ENCODE assay signal across 9 mouse cellular contexts in the genomic region with DNA sequence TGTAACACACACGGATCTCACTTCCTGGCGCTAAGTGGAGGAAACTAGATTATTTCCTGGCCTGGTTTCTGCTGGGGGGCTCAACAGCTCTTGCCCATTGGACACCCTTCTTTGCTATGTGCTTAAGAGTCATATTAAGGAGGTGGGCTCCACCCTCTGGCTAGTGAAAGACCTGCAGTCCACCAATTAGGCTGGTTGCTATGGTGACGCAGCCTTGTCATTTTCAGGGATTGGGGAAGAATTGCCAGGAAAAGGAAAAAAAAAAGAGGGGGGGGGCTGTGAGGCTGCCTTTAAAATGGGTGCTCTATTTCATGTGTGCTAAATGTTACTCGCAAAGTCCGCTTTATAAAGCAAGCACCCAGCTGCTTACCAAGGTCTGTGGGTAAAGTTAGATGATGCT. TPM values are rescaled to one million over a fixed set of nuclear protein-coding genes. Genes with fewer than 3 reads are reported as not detected.
DNase-seq lines count a peak whose midpoint lies in the region; ATAC-seq lines count a peak whose summit lies in the region.
"Had no signal": no experiment of that assay in that cellular context is flagged by ENCODE, and none has a peak within 500 bp of the region (broad histone marks: within the 10 kb centered on the region; RNA-seq: fewer than 3 reads in every experiment).

No protein-coding gene starts in this region.

- WGBS in neural tube, embryonic 12.5 days: 40% methylated on average over 5 of the region's 5 CpGs

- ATAC-seq in neural tube, embryonic 12.5 days (ENCODE audit: low FRiP score, low read depth): no peak
- ATAC-seq in CD4-positive, CD25-positive, alpha-beta regulatory T cell, adult 4 months: no peak

- H3K27ac ChIP-seq in neural tube, embryonic 12.5 days: no peak overlapping the region
- H3K27ac ChIP-seq: heart, embryonic 13.5 days had no signal

- H3K9ac ChIP-seq in neural tube, embryonic 12.5 days: no peak overlapping the region
- H3K9ac ChIP-seq: heart, embryonic 13.5 days had no signal

- peaks cover 59% of the 10 kb centered on the region for H3K4me1 ChIP-seq in neural tube, embryonic 12.5 days

- no peak overlapping the region for H3K4me3 ChIP-seq in neural tube, embryonic 12.5 days
- H3K4me3 ChIP-seq: heart, embryonic 13.5 days had no signal

- H3K9me3 ChIP-seq in neural tube, embryonic 12.5 days: no peaks in the 10 kb centered on the region
- H3K9me3 ChIP-seq: heart, embryonic 13.5 days had no signal

- peak; percentile 81 for DNase-seq in layer of hippocampus, adult 11-12 months (ENCODE audit: low spot score)
- no peak for DNase-seq in layer of hippocampus, adult 9-10 months (ENCODE audit: low spot score)
- peak; percentile 45 for DNase-seq in embryo, embryonic 9.5 days (ENCODE audit: extremely low spot score)
- peak; percentile 75 for DNase-seq in layer of hippocampus, adult 8-10 months (ENCODE audit: low spot score in 2 of 2)
- no peak for DNase-seq in gastrocnemius, postnatal 10 days
- no peak for DNase-seq in lung, adult 18-20 months

- H3K36me3 ChIP-seq in neural tube, embryonic 12.5 days: no peaks in the 10 kb centered on the region
- H3K36me3 ChIP-seq: heart, embryonic 13.5 days had no signal

- peaks cover 24% of the 10 kb centered on the region for H3K27me3 ChIP-seq in neural tube, embryonic 12.5 days (replicated peaks)

- H3K4me2 ChIP-seq in neural tube, embryonic 12.5 days (replicated peaks): peak overlapping the region; percentile 20
- H3K4me2 ChIP-seq: heart, embryonic 13.5 days had no signal

RNA-seq across cellular contexts. Expression of a gene that starts 2.9 kb away (rescaled TPM):
- total RNA-seq in layer of hippocampus, adult 8-10 months (2022): 100 to 1,000 TPM; 117 to 129 (median 120) TPM
- 13.6 and 14.7 TPM in 2 replicates for polyA plus RNA-seq in neural tube, embryonic 12.5 days (2016; fragmentation: Nextera tagmentation; extraction: Ambion mirVana)
- not detected for polyA plus RNA-seq in CD4-positive, CD25-positive, alpha-beta regulatory T cell, adult 4 months (2017; shearing (Covaris generic))
- 1 to 10 TPM; 2.6 to 3.9 TPM for total RNA-seq in gastrocnemius, postnatal 10 days (2021)

Comparison
In these comparisons a context has a peak if more than half of its experiments do, and no peak if none do; other contexts are left out.
1. DNase-seq: peak in layer of hippocampus, adult 11-12 months (single experiment), embryo, embryonic 9.5 days (single experiment) and layer of hippocampus, adult 8-10 months (2 of 2); none in layer of hippocampus, adult 9-10 months (single experiment), gastrocnemius, postnatal 10 days (single experiment) and lung, adult 18-20 months (0 of 2).
2. RNA of a gene that starts 2.9 kb away (total RNA-seq): 117 to 129 TPM in layer of hippocampus, adult 8-10 months; 2.6 to 3.9 TPM in gastrocnemius, postnatal 10 days; every median in the first group is over 10 times any median in the second.